Mouse (Mus musculus) liver, postnatal 0 days (tissue): ENCODE measurements at regions not wholly inside any gene's neighbourhood (a gene's known extent, or its start where the extent isn't known, plus 50 kb on each side); places are given as distances from the start of the nearest gene placed in this dataset.

Experiments
- CTCF ChIP-seq: sonication (generic); IDR thresholded peaks from 2 replicates; pipeline ENCODE4 v1.5.1; 2016; ENCODE audit warnings: antibody characterized with exemption, low read depth
- EP300 ChIP-seq: IDR thresholded peaks from 2 replicates; pipeline ENCODE4 v1.6.1; 2016; ENCODE audit warnings: antibody characterized with exemption, low read depth, mild to moderate bottlenecking

- TF ChIP-seq CTCF (no peak), EP300 (no peak)
Observed at GRCm38 (mm10) chr5:44999032-44999431, 199.6 kb upstream of the Ldb2 start.
